ENCODE assay signal across 10 mouse cellular contexts in genomic region chr5:134544516-134545241, GRCm38 (mm10). TPM values are rescaled to one million over a fixed set of nuclear protein-coding genes. Genes with fewer than 3 reads are reported as not detected.
DNase-seq lines count a peak whose midpoint lies in the region; ATAC-seq and TF ChIP-seq lines count a peak whose summit lies in the region.
"Had no signal": no experiment of that assay in that cellular context is flagged by ENCODE, and none has a peak within 500 bp of the region (broad histone marks: within the 10 kb centered on the region; RNA-seq: fewer than 3 reads in every experiment).

No protein-coding gene starts in this region.

- 51% methylated on average over 19 of the region's 19 CpGs for whole genome bisulfite sequencing in hindbrain, postnatal 0 days
- 60% methylated on average over 19 of the region's 19 CpGs for WGBS in hindbrain, embryonic 16.5 days

- H3K27ac ChIP-seq in hindbrain, postnatal 0 days, result peak overlapping the region; percentile 57
- H3K27ac ChIP-seq in hindbrain, embryonic 16.5 days (ENCODE audit: low read depth, low read length), result no peak overlapping the region

- no peaks in the 10 kb centered on the region for H3K36me3 ChIP-seq in hindbrain, postnatal 0 days (ENCODE audit: insufficient read depth, low read length)
- H3K36me3 ChIP-seq in hindbrain, embryonic 16.5 days (ENCODE audit: control insufficient read depth, insufficient read depth, low read length), result no peaks in the 10 kb centered on the region
- no peaks in the 10 kb centered on the region for H3K36me3 ChIP-seq in E14TG2a.4 (ENCODE audit: insufficient read depth, low read length)

- no peak overlapping the region for H3K9ac ChIP-seq in hindbrain, postnatal 0 days (replicated peaks; ENCODE audit: low read length)
- H3K9ac ChIP-seq in hindbrain, embryonic 16.5 days (ENCODE audit: low read depth, low read length), result no peak overlapping the region

- DNase-seq in hindbrain, postnatal 0 days (ENCODE audit: low spot score), result no peak
- peak; percentile 13 for DNase-seq in adrenal gland, postnatal 25 days
- peak; percentile 40 for DNase-seq in heart, postnatal 25 days (ENCODE audit: low spot score)
- peak; percentile 64 for DNase-seq in right cerebral cortex, postnatal 25 days
- DNase-seq in spleen, postnatal 36 days (ENCODE audit: low spot score in 2 of 2), result no peak
- no peak for DNase-seq in thymus, postnatal 10 days (ENCODE audit: low spot score in 2 of 2)

- no peak for TF ChIP-seq CTCF in hindbrain, postnatal 0 days (IDR thresholded peaks at IDR 0.05; ENCODE audit: low read depth)
- no peak for TF ChIP-seq CTCF in E14TG2a.4 (conservative IDR thresholded peaks at IDR 0.05; ENCODE audit: low read length)

- peaks cover 35% of the 10 kb centered on the region for H3K4me1 ChIP-seq in hindbrain, postnatal 0 days (ENCODE audit: insufficient read depth, low read length)
- peaks cover 46% of the 10 kb centered on the region for H3K4me1 ChIP-seq in hindbrain, embryonic 16.5 days (ENCODE audit: control insufficient read depth, insufficient read depth, low read depth, low read length)
- H3K4me1 ChIP-seq in E14TG2a.4 (replicated peaks; ENCODE audit: low read depth, low read length), result peaks cover 69% of the 10 kb centered on the region

- H3K4me2 ChIP-seq in hindbrain, postnatal 0 days (ENCODE audit: low read depth, low read length), result no peak overlapping the region
- H3K4me2 ChIP-seq in hindbrain, embryonic 16.5 days (ENCODE audit: low read length), result no peak overlapping the region

- no peak overlapping the region for H3K4me3 ChIP-seq in hindbrain, postnatal 0 days (ENCODE audit: low read length)
- H3K4me3 ChIP-seq in hindbrain, embryonic 16.5 days (ENCODE audit: low read length), result no peak overlapping the region
- peak overlapping the region; percentile 32; the same call in 1 of the 2 replicates for H3K4me3 ChIP-seq in E14TG2a.4 (replicated peaks; ENCODE audit: low read length)

- no peak for ATAC-seq in hindbrain, postnatal 0 days
- no peak for ATAC-seq in hindbrain, embryonic 16.5 days

- H3K27me3 ChIP-seq in hindbrain, postnatal 0 days (ENCODE audit: insufficient read depth, low read length), result no peaks in the 10 kb centered on the region
- H3K27me3 ChIP-seq in hindbrain, embryonic 16.5 days (replicated peaks; ENCODE audit: control insufficient read depth, insufficient read depth, low read length), result no peaks in the 10 kb centered on the region
- H3K27me3 ChIP-seq in E14TG2a.4 (ENCODE audit: insufficient read depth, low read length), result peaks cover 3% of the 10 kb centered on the region; the same call in 1 of the 2 replicates

- no peaks in the 10 kb centered on the region for H3K9me3 ChIP-seq in hindbrain, postnatal 0 days (ENCODE audit: low read length)
- H3K9me3 ChIP-seq in hindbrain, embryonic 16.5 days (ENCODE audit: control insufficient read depth, low read length), result no peaks in the 10 kb centered on the region
- no peaks in the 10 kb centered on the region for H3K9me3 ChIP-seq in E14TG2a.4 (ENCODE audit: low read length)

- intact Hi-C loops in heart, postnatal 25 days (cut with DNase I), result loop anchor here (2.0 to 5.0 kb wide), 3 partner anchors 16 to 38 kb away; partner anchors contain the start of gene Rfc2

RNA-seq across cellular contexts. Expression of gene Clip2, which starts 7.6 kb away (rescaled TPM):
- total RNA-seq in hindbrain, postnatal 0 days (2014; rRNA removed), result 133 and 150 TPM in 2 replicates
- polyA plus RNA-seq in hindbrain, postnatal 0 days (2015; fragmentation: Nextera tagmentation; extraction: Ambion mirVana), result 10.7 and 10.9 TPM in 2 replicates
- polyA plus RNA-seq in hindbrain, embryonic 16.5 days (2015; fragmentation: Nextera tagmentation; extraction: Ambion mirVana), result 14.4 and 15.8 TPM in 2 replicates
- 13.9 and 17.8 TPM in 2 replicates for total RNA-seq in adrenal gland, postnatal 25 days (2021)
- total RNA-seq in heart, postnatal 25 days (2021), result 1 to 10 TPM; 6.9 to 7.9 TPM

RNA-seq across cellular contexts. Expression of gene Syna, which starts 15.3 kb away (rescaled TPM):
- total RNA-seq in hindbrain, postnatal 0 days (2014; rRNA removed), result not detected in 2 replicates
- 0.81 TPM in 2 replicates for polyA plus RNA-seq in hindbrain, postnatal 0 days (2015; fragmentation: Nextera tagmentation; extraction: Ambion mirVana)
- polyA plus RNA-seq in hindbrain, embryonic 16.5 days (2015; fragmentation: Nextera tagmentation; extraction: Ambion mirVana), result 0.22 and 0.45 TPM in 2 replicates
- total RNA-seq in adrenal gland, postnatal 25 days (2021), result not detected in 2 replicates
- total RNA-seq in heart, postnatal 25 days (2021), result not detected
- polyA plus RNA-seq: liver, embryonic 16.5 days; stomach, embryonic 14.5 days had no signal

RNA-seq across cellular contexts. Expression of gene Rfc2, which starts 36.5 kb away (rescaled TPM):
- 50.9 and 76.3 TPM in 2 replicates for total RNA-seq in hindbrain, postnatal 0 days (2014; rRNA removed)
- 164 and 168 TPM in 2 replicates for polyA plus RNA-seq in hindbrain, postnatal 0 days (2015; fragmentation: Nextera tagmentation; extraction: Ambion mirVana)
- 189 and 192 TPM in 2 replicates for polyA plus RNA-seq in hindbrain, embryonic 16.5 days (2015; fragmentation: Nextera tagmentation; extraction: Ambion mirVana)
- 46.6 and 60.4 TPM in 2 replicates for total RNA-seq in adrenal gland, postnatal 25 days (2021)
- 10 to 100 TPM; 24.8 TPM for total RNA-seq in heart, postnatal 25 days (2021)

Comparison
In these comparisons a context has a peak if more than half of its experiments do, and no peak if none do; other contexts are left out.
1. DNase-seq: peak in adrenal gland, postnatal 25 days (single experiment), heart, postnatal 25 days (single experiment) and right cerebral cortex, postnatal 25 days (single experiment); none in hindbrain, postnatal 0 days (single experiment), spleen, postnatal 36 days (0 of 2) and thymus, postnatal 10 days (0 of 2).